Mouse (Mus musculus) erythroid progenitor cell, adult 5-6 weeks (primary cell): ENCODE measurements around the gene Zyx. TPM values are rescaled to one million over a fixed set of nuclear protein-coding genes. Genes with fewer than 3 reads are reported as not detected.

ENCODE experiments used
- ATAC-seq: replicated peaks from 2 replicates; pipeline ENCODE4 v1.8.0; 2016; ENCODE audit warnings: moderate number of reproducible peaks, mild to moderate bottlenecking, moderate TSS enrichment, inconsistent platforms; ENCODE audit not compliant: poor library complexity, low FRiP score, severe bottlenecking
- total RNA-seq, 2 experiments: library from RNA; stranded (forward) in 1 of 2; stranded (reverse) in 1 of 2; fragments of 150-400 nt in 1 of 2; fragments of 186-747, 209-891 nt in 1 of 2; gene quantifications; 2 replicates each; pipeline versions ENCODE4 v1.2.3 to v1.2.4; 2015 to 2017; ENCODE audit warnings: low replicate concordance in 2 of 2

Zyx gene
- total RNA-seq, 2 experiments from 2014 or later = 12.8 to 37.3 TPM

DNA sequence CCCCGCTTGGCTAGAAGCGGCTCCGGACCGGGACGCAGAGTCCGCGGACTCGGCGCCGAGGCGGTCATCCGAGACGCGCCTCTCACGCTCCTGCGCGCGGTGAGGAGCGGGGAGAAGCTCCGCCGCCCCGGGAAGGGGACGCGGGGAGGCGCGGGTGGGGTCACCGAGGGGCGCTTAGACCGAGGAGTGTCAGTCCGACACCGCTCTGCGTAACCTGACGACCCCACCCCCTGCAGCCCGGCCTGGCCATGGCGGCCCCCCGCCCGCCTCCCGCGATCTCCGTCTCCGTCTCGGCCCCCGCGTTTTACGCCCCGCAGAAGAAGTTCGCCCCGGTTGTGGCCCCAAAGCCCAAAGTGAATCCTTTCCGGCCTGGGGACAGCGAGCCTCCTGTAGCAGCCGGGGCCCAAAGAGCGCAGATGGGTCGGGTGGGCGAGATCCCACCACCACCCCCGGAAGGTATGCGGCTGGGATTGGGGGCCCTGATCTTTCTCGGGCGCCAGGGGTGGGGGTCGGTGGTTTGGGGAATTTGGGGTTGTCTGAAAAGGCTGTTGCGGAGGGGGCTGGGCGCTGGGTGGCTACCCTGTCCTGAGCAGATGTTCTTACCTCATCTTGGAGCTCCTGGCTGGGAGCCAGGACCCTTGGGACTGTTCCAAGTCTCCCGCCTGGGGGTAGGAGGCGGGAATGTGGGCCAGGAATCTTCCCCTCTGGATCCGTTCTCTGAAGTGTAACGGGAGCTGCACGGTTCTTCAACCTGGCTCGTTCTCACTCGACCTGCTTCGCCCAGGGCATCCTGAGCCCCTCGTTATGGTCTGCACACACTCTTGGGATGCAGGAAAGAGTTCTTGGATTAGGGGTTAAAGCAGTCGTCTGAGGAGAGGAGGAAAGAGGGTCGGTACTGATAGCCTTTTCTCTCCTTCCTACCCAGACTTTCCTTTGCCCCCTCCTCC is 864 bp downstream of the Zyx start:
- no peak for ATAC-seq

DNA sequence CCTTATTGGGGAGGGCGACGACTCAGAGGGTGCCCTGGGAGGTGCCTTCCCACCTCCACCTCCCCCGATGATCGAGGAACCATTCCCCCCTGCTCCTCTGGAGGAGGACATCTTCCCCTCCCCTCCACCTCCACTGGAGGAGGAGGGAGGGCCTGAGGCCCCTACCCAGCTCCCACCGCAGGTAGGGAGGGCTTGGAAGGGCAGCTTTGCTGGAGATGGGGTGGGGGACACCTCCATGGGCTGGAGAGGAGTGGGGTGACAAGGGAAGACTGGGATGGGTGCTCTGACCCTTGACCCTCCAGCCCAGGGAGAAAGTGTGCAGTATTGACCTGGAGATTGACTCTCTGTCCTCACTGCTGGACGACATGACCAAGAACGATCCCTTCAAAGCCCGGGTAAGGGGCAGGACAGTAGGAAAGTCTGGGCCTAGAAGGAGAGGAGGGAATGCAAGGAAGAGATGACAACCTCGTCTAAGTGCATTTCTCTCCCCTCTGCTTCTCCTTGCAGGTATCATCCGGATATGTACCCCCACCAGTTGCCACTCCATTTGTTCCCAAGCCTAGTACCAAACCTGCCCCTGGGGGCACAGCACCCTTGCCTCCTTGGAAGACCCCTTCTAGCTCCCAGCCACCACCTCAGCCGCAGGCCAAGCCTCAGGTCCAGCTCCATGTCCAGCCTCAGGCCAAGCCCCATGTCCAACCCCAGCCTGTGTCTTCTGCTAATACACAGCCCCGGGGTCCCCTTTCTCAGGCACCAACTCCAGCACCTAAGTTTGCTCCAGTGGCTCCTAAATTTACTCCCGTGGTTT is 1.7 kb downstream of the Zyx start:
- ATAC-seq = 0 out of 2 replicates have a peak, but pooled peaks have one; percentile 11

DNA sequence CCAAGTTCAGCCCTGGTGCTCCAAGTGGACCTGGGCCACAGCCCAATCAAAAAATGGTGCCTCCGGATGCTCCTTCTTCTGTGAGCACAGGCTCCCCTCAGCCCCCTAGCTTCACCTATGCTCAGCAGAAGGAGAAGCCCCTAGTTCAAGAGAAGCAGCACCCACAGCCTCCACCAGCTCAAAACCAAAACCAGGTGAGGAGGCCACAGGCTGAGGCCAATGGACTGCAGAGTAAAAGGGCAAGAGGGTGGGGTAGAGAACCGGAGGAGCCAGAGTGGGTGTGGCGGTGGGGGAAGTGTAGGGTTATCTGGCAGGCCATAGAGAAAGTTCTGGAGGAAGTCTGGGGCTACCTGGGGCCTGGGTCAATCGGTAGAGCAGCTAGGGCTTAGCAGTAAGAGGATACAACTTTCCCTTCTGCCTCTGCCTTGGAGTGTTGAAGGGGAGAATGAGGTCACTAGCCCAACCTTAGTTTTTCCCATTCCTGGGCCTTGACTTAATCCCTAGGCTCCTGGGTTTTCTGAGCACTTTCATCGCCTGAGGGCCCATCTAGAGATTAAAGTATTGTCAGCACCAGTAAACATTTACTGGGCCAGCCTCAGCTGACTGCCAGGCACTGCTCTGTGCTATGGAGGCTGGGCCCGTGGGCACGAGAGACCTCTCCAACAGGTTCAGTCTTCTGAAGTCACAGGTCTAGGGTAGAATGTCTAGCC is 2.5 kb downstream of the Zyx start:
- no peak for ATAC-seq

DNA sequence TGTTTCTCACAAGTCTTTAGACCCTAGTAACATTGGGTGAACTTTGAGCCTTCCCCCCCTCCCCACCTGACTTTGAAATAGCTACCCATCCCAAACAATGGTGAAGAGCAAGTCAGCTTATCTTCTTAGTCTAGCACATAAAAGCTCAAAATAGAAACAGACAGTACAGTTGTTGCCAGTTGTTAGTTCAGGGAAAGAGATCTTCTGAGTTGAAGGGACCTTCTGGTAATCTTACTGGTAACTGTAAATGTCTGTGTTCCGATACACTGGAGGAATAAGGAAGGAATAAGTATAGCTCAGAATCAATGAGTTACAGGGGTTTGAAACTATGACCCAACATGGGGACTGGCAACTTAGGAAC is 3.0 kb downstream of the Zyx start:
- ATAC-seq = no peak

DNA sequence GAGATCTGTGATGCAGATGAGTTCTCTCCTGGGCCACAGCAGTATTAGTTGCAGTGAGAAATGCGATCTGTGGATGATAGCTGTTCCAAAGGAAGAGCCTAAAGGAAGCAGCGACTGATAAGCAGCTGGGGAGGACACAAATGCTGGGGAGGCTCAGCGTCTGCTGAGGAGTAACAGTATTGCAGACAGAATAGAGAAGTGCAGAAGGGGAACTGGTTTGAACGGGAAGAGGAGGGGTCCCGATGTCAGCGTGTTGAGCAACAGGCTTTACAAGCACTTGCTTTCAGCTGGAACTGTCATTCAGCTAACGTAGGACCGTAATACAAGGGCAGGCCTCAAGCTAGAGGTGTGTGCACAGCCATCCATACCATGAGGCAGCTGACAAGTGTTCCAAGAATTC is 3.8 kb downstream of the Zyx start:
- no peak for ATAC-seq

DNA sequence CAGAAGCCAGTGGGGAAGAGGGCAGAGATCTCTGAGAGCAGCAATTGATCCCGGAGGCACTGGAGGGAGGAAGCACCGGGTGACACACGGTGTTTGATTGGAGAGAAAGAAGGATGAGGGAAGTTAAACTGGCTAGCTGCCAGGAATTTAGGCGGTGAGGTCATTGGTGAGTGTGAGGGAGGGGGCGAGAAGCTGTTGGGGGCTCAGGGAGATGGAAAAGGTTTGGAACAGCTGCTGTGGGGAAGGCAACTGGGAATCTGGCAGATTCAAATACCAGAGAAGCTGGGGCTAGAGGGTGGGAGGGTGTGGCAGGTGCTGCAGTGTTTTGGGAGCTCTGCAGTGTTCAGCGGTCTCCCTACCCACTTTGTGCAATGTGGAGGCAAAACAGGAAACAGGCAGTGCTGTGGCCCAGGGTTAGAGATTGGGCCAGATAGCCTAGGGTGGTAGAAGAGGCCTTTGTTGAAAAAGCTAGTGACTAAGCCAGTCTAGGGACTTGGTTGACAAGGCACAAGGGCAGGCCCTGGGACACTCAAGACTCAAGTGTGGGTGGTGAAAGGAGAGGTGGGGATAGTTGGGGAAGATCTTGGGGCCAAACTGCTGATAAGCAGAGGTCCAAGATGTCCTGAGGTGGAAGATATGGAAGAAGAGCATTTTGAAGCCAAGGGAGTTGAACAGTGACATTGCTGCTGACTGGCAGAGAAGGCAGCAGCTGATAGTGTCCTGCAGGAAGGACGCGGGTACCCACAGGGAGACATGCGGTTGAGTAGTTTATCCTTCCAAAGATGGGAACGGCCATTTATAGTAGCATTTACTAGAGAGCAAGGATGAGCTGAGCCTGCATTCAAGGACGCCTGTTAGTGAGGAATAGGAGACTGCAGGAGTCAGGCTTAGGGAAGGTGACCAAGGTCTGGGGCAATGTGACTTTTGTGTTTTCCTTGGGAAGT is 4.9 kb downstream of the Zyx start:
- no peak for ATAC-seq

DNA sequence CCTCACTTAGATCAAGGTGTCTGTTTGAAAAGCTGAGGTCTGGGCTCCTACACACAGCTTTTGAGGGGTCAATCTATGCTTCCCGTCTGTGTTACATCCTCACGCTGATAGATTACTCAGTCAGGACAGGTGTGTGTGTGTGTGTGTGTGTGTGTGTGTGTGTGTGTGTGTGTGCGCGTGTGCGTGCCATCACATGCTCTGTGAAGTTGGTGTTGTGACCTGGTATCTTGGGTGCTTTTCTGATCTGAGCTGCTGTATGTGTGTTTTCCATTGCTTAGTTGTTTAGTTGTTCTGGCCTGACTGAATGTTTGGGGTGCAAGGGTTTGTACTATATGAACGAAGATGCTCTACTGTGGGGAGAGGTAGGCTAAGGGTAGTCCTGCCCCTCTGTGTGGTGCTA is 5.9 kb downstream of the Zyx start:
- ATAC-seq = no peak

DNA sequence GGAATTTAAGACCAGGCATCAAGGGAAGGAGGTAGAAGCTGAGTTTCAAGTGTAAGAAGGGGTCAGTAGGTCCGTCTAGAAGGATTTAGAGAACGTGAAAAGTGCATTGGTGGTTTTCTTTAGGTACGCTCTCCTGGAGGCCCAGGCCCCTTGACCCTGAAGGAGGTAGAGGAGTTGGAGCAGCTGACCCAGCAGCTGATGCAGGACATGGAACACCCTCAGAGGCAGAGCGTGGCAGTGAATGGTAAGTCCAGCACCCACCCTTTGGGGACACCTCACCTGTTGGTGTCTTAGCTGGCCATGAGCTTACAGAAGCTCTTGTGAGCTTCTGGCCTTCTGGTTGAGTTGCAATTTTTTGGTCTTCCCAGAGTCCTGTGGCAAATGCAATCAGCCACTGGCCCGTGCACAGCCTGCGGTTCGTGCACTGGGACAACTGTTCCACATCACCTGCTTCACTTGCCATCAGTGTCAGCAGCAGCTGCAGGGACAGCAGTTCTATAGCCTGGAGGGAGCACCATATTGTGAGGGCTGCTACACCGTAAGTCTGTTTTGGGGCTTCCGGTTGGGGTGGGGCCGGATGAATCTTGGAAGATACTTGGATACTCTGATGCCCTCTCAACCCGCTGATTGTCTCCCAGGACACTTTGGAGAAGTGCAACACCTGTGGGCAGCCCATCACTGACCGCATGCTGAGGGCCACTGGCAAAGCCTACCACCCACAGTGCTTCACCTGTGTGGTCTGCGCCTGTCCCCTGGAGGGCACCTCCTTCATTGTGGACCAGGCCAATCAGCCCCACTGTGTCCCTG is 6.6 kb downstream of the Zyx start:
- no peak for ATAC-seq

DNA sequence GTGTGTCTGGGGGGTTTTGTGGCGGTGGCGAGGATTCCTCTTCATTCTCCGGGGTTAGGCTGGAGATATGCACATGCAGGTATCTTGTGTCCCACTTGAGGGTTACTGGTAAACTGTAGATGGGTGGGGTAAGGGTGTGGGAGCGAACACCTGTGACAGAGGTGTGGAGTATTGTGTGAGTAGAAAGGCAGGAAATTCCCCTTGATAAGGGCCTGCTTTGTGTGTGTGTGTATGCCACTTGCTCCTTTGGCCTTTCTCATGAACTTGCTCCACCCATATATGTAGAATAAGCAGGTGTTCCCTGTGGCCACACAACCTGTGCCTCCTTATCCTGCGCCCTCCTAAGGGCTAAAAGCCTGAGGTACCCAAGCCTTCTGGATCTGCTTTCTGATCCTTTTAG is 7.5 kb downstream of the Zyx start:
- no peak for ATAC-seq

DNA sequence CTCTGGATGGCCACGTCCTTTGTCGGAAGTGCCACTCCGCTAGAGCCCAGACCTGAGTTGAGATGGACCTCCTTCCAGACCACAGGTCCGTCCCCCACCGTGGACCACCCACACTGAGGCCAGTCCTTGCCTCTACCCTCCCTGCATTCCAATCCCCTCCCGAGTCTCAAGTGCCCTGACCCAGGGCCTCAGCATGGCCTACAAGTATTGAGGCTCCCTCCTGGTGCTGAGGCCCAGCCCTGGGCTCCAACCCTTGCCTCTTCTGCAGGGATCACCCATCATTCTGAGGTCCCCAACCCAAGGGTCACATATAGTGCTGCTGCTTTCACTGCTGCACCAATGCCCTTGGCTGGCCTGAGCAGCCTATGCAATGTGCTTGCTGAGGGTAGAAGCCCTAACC is 8.5 kb downstream of the Zyx start:
- no peak for ATAC-seq

DNA sequence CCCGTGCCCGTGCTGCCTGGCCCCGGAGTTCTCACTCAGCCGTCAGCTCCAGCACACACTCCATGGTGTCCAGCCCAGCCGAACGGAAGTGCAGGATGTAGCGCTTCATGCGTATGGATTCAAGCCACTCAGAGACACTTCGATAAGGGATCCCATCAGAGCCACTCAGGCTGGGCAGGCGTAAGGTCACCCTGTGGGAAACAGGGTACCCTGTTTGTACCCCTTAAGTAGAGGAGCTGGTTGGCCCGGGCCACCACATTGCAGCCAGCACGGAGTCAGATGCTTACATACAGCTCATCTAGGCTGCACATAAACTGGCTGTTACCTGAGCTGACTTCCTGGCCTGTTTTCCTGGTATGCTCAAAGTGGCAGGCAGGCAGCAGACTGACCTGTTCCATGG is 9.5 kb downstream of the Zyx start:
- no peak for ATAC-seq

DNA sequence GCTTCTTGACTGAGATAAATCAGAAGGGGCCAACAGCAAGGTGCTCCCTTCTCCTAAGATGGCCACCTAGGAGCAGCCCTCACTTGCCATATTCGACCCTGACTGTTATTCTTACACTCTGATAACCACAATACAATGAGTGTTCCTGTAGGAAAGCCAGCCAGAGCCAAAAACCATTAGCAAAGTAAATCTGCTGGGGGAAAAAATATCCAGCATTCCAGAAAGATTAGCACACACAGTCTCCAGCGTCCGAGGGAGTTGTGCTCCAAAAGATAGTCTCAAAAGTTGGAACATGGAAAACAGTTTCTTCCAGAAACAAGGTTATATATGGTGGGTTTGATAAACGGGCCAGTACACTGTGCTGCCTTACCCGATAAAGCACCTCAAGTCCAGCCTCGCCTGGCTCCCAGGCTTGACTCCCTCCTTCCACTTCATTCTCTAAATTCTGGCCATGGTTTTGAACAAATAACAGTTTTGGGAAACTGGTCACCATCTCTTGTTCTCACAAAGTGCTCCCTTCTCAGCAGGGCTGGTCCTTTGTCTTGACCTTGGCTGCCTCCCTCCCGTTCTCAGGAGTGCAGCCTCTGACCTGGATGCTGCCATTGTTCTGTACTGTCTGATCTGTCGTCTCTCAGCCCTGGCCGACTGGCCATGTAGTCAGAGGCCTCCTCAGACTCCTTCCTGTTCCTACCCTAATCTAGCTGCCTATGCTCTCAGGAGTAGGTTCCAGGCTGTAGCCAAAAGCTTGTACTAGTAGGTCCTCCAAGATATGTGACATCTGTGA is 10.1 kb downstream of the Zyx start:
- no peak for ATAC-seq

DNA sequence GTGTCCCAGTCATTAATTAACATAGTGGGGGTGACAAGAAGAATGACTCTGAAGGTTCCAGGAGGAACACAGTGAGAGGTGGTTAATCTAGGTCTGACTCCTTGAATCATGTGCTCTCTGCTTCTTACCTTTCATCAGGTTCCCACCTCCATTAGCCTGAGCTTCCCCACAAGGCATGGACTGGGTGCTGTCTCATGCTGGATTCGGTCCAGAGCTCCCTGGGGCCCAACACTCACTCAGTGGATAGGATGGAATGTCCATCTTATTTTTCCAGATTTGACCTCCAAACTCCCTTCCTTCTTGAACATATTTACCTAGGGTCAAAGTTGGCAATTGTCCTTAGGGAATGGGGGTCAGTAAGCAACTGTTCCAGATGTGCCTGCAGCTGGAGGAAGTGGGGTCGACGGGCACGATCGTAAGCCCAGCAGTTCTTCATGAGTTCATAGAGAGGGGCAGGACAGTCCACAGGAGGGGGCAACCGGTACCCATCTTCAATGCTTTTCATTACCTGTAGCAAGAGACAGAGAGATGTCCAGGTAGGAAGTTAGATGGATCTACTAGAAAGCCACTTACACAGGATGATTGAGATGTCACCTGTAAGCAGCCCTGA is 10.9 kb downstream of the Zyx start:
- no peak for ATAC-seq

DNA sequence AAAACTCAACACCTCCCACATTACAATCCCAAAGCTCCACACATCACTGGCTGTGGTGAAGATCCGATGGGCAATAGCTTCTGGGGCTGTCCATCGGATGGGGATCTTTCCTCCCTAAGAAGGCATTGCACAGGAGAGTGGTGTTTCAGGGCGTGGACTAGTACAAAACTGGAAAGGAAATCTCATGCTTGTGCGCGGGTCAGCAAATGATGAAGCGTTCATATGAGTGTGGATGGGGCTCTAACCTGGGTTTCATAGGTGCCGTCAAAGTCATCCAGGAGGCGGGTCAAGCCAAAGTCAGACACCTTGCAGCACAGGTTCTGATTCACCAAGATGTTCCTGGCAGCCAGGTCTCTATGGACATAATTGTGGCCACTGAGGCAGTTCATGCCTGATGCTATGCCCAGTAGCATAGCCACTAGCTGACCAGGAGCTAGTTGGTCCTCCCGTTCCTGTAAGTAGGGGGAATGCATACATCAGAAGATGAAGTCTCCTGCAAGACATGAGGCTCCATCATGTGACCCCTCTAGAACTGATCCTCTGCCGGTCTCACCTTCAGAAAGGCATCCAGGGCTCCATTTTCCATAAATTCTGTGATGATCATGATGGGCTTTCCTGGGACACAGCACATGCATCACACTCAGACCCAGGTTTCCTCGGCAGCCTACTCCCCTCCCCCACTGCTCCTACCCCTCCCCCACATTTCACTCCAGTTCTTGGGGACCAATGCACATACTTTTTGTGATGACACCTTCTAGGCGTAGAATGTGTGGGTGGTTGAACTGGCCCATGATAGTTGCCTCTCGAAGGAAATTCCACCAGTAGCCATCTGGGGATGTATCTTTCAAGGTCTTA is 11.8 kb downstream of the Zyx start:
- ATAC-seq = no peak

DNA sequence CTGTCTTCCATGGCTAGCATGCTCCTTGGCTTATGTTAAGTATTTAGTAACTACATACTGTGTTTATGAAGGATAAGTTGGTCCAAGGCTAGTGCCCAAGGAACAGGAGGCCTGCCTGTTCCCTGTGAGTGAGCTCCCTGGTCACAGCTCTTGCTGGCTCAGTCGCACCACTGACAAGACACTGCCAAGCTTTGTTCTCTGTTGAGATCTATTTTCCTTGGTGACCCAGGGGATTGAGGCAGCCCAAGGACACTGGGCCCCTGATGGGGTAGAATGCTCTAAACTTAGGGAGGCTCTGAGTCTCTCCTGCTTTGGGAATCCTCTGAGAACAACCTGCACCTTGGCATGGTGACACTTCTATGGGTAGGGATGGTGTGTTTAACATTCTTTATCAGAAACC is 12.6 kb downstream of the Zyx start:
- ATAC-seq = no peak

DNA sequence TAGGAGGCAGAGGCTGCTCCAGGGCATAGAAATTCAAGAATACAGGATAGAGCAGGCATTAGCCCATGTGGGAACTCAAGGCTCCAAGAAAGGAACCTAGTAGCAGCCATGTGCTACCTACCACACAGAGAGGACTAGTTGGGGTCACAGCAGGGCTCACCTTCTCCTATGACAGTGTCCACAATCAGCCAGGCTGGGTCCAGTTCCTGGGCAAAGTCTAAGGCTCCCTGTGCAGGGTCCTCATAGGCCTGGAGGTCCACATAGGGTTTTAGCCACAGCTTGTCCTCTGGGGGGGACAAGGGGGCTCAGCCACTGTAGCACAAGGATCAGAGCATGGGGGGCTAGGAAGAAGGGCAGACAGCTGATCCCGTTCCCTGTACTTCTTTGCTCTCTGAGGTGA is 13.1 kb downstream of the Zyx start:
- ATAC-seq = no peak

DNA sequence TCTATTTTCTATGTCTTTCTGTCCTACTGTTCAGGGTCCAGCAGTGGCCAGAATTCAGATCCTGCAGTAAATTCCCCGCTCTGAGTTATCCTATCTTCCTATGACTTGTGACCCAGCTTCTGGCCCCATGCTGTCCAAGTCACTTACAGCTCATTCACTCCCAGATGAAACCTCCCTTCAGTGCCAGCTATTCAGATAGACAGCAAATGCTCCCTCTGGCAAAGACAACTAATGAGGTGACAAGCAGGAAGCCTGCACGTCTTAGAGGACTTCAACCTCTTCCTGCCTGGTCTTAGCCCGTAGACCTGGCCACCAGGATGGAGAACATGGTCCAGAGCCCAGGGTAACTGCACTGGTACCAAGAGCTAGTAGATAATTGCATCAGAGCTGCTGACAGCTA is 13.5 kb downstream of the Zyx start:
- ATAC-seq = no peak
